Mouse (Mus musculus): ENCODE results near the gene Mfap3.

Mfap3 gene

DNA sequence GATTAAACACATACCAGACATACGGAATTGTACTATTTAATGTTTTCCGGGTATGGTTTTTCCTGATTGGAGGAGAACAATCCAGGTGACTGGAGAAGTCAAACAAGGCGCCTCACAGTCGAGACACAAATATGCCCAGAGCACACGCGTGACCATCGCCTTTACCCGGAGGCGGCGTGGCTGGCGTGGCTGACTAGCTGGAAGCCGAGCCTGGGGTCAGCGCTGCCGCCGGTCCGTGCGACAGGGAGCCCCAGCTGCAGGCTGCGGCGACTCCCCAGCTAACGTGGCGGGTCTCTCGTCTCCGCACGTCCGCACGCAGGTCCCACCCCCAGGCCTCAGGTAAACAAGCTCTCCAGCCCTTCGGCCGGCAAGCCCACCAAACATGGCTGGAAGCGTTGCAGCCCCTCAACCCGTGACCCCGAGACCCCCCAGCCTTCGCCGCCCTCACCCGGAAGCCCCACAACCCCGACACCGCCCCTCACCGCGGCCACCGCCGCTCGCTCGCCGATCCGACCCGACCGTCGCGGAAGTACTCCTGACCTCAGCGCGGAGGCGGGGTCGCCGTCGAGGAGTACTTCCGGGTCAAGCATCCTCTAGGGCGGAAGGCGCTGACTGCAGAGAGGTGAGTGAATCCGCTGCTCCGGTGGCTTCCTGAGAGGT is at the start of gene Mfap3, which contains the start of gene Fam114a2:
Gene Mfap3 (plus strand): TSS at position 574 of the 660 bp plus-strand sequence.
Gene Fam114a2 (minus strand): TSS at position 527 of the 660 bp plus-strand sequence.
- peak; percentile 92 for DNase-seq

DNA sequence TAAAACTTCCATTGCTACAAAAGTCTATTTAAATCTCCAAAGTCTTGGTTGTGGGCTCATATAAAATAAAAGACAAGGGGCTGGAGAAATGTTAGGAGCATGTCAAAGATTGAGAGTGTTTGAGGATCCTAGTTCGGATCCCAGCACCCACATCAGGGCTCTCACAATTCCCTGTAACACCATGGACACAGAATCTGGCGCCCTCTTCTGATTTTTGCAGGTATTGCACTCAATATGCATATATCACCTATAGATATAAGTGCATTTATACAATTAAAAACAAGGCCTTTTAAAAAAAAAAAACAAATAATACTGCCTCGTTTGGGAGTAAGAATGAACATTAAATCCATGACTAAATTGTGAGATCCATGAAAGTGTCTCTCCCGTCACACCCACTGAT is 49.8 kb upstream of the Mfap3 start:
- DNase-seq = no peak

DNA sequence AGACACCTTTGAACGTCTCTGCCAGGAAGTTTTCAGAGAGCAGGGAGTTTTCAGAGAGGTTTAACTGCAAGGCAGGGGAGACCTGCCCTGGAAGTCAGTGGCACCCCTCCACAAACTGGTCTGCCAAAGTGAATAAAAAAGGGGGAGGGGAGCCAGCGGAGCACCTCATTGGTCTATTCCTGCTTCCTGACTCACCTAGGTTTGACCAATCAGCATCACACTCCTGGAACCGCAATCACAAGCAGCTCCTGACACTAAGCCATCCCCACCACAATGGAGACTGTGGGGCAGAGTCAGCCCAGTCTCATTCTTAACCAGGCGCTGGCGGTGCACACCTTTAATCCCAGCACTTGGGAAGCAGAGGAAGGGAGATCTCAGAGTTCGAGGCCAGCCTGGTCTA is 48.4 kb upstream of the Mfap3 start:
- DNase-seq = no peak

- no peak for DNase-seq
Observed at GRCm38 (mm10) chr11:57470979-57471378, 47.5 kb upstream of the Mfap3 start.

DNA sequence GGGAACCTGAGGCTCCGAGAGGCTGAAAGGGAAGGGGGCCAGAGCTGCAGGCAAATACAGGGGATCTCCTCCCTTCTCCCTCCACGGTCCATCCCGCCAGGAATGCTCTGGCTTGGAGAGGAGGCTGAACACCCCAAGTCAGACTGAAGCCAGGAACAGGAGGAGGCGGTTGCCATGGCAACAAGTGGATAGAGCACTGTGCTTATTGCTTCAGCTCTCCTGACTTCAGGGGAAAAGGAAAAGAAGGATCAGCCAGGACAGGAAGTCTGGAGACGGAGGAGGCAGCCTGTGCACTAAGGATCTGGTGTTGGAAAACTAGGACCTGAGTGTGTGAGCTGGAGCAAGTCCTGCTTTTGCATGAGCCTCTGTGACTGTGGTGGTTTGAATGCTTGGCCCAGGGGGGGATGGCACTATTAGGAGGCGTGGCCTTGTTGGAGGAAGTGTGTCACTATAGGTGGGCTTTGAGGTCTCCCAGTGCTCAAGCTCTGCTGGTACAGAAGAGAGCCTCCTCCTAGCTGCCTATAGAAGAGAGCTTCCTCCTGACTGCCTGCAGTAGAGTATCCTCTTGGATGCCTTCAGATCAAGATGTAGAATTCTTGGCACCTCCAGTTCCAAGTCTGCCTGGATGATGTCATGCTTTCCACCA is 44.0 kb upstream of the Mfap3 start:
- DNase-seq = peak; percentile 49

DNA sequence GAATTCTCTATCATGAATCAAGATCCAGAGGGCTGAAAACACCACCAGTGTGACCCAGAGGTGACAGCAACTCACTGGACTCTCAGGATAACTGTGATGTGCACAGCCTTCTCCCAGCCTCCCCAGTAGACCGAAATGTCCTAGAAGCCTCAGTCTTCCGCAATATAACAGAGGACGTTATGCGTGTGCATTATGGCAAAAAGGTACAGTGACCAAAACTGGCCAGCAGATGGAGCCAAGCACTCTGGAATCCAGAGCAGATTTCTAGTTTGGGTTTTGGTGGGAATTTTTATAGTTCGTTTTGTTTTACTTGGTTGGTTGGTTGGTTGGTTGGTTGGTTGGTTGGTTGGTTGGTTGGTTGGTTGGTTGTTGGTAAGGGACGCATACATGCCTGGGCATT is 43.3 kb upstream of the Mfap3 start:
- peak; percentile 68 for DNase-seq

DNA sequence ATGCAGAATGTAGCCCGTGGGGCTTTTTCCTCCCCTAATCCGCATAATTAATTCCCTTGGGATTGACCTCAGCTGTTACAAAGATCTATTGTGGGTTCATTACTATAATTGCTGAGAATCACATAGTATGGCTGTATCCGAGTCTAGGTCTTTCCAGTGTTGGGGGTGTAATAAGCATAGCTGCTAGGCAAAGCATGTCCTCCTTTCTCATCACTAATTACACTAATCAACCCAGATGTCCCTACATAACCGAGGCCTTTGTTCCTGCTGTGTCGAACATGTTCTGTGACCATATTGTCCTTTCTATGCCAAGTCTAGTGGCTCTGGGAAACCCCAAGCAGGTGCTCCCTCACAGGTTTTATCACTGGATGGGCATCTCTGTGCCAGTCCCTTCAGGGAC is 40.4 kb upstream of the Mfap3 start:
- DNase-seq = peak; percentile 92

- DNase-seq = no peak
Observed at GRCm38 (mm10) chr11:57488436-57488835, 30.0 kb upstream of the Mfap3 start.

DNA sequence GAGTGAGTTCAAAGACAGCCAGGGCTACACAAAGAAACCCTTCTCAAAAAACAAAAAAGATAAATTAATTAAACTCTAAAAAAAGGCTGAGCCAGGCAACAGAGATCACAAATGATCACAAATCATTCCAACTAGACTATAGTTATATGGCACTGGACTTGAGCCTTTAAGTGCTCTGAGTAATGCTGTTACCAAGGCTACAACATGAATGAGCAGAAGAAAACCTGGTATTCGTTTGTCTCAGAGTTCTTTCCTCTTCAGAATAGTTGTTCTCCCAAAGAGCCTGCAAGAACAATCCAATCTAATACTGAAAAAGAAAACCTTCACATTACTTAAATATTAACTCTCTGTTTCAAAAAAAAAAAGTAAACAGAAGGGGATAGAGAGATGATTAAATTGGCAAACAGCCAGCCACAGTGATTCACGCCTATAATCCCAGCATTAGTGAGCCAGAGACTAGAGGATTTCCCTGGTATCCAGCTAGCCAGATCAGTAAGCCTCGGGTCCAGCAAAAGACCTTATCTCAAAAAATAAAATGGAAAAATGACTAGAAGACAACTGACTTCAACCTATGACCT is 21.9 kb upstream of the Mfap3 start:
- DNase-seq = peak; percentile 73

DNA sequence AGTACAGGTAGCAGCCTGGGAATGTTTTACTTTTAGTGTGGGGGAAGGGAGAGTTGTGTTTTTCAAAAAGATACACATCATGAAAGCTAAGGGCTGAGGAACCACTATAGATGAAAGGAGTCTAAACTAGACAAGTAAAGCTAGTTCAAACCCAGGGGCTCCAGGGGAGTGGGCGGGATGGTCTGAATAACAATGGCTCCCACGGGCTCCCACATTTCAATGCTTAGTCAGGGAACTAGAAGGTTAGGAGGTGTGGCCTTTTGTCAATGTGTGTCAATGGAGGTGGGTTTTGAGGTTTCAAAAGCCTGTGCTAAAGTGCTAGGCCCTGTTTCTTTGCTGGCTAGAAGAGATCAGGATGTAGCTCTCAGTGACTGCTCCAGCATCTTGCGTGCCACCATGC is 20.8 kb upstream of the Mfap3 start:
- DNase-seq = no peak

DNA sequence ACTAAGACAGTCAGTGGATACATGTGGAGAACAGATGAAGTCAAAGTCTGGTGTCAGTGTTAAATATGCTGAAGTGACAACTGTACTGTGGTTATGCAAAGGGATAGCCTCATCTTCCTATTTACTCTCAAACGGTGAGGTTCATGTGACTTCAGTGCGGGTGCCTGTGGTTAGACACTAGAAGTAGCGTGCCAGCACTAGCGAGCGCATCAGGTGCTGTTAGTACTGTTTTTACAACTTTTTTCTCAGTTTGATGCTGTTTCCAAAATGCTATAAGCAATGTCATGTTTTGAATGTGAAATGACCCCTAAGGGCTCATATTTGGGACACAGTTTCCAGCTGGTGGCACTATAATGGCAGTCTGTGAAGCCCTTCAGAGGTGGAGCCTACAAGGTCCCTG is 20.2 kb upstream of the Mfap3 start:
- no peak for DNase-seq

GRCm38 (mm10) chr11:57503155-57503554 is 15.3 kb upstream of the Mfap3 start:
- DNase-seq = no peak

GRCm38 (mm10) chr11:57506899-57507298 is 11.6 kb upstream of the Mfap3 start:
- no peak for DNase-seq

GRCm38 (mm10) chr11:57515218-57515617 is 3.2 kb upstream of the Mfap3 start:
- DNase-seq = no peak

GRCm38 (mm10) chr11:57516946-57517441 is 1.5 kb upstream of the Mfap3 start:
- DNase-seq = no peak

DNA sequence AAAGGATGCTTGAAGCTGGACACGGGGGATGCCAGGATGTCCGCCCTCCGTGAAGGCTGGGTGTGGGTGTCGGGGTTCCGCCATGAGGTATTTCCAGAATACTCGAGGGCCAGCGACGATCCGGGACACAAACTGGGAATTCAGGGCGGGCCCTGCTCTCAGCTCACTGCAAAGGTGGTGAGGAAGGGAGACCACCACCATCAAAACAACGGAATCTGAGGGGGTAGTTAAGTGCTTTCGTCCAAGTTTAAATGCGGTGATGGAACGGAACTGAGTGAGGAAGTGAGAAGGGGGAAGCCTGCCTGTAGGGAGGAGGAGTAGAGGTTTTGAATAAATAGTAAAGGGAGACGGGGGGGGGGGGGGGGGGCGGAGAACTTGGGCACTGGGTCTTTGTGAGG is 286 bp downstream of the Mfap3 start:
- no peak for DNase-seq

- DNase-seq = no peak
Observed at GRCm38 (mm10) chr11:57519304-57519703, 840 bp downstream of the Mfap3 start.

GRCm38 (mm10) chr11:57521206-57521605 is 2.7 kb downstream of the Mfap3 start:
- DNase-seq = no peak

GRCm38 (mm10) chr11:57522046-57522445 is 3.6 kb downstream of the Mfap3 start:
- no peak for DNase-seq

- no peak for DNase-seq
Observed at GRCm38 (mm10) chr11:57523418-57523817, 5.0 kb downstream of the Mfap3 start.

DNA sequence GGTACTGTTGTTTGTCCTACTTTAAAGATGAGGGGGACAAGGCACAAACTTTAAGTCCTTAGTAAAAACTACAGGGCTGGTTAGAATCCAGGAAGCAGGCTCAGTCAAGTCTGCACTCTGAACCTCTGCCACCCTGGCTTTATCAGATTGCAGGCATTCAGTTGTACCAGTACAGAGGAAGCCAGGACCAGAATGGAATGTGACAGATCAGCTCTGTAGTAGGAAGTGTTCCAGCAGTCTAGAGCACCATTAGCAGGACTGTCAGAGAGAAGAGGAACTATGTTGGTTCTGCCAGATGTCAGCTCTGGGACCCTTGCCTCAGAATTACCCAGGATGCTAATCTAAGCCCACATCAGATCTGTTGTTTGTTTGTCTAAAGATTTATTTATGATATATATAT is 6.1 kb downstream of the Mfap3 start:
- DNase-seq = no peak

GRCm38 (mm10) chr11:57525900-57526299 is 7.4 kb downstream of the Mfap3 start:
- no peak for DNase-seq

- no peak for DNase-seq
Observed at GRCm38 (mm10) chr11:57527506-57527905, 9.0 kb downstream of the Mfap3 start.

GRCm38 (mm10) chr11:57529111-57529510 is 10.6 kb downstream of the Mfap3 start:
- DNase-seq = no peak
